Mouse (Mus musculus) midbrain, embryonic 10.5 days (tissue): ENCODE results near the gene Fam136a. TPM values are rescaled to one million over a fixed set of nuclear protein-coding genes. Genes with fewer than 3 reads are reported as not detected.

ENCODE experiments used
- DNase-seq: peaks from one replicate; pipeline ENCODE4 v3.0.0-alpha.2; 2017; ENCODE audit warnings: low spot score
- H3K27ac ChIP-seq: fragments of 300-500 bp; sonication (generic); replicated peaks from 2 replicates; pipeline ENCODE4 v1.5.1; 2016; ENCODE audit warnings: mild to moderate bottlenecking
- H3K27me3 ChIP-seq: fragments of 300-500 bp; sonication (generic); 2 replicates; pipeline ENCODE4 v1.6.1; 2016; ENCODE audit warnings: low read depth, mild to moderate bottlenecking; ENCODE audit not compliant: poor library complexity, severe bottlenecking
- H3K36me3 ChIP-seq: fragments of 300-500 bp; sonication (generic); 2 replicates; pipeline ENCODE4 v1.6.1; 2016; ENCODE audit warnings: mild to moderate bottlenecking, moderate library complexity
- H3K4me1 ChIP-seq: fragments of 300-500 bp; sonication (generic); 2 replicates; pipeline ENCODE4 v1.6.1; 2016
- H3K4me3 ChIP-seq: fragments of 300-500 bp; sonication (generic); 2 replicates; pipeline ENCODE4 v1.5.1; 2016; ENCODE audit warnings: mild to moderate bottlenecking, moderate library complexity
- H3K9me3 ChIP-seq: fragments of 300-500 bp; sonication (generic); replicated peaks from 2 replicates; pipeline ENCODE4 v1.6.1; 2016; ENCODE audit warnings: mild to moderate bottlenecking
- WGBS: fragments of 180-500 bp; shearing (Covaris S2); methylation state at CpG from one replicate; pipeline ENCODE4 v1.1.7; 2016; 5-methylcytosine and 5-hydroxymethylcytosine counted together
- polyA plus RNA-seq: library from polyadenylated mRNA; unstranded; fragments of >200 nt; fragmentation: Nextera tagmentation; extraction: Ambion mirVana; gene quantifications from 2 replicates; pipeline ENCODE4 v1.2.1, GENCODE M21; 2016

The Fam136a gene
- polyA plus RNA-seq, 1 experiment from 2014 or later = 196 TPM

GRCm38 (mm10) chr6:86404100-86404861 is 38.8 kb downstream of the Fam136a start, which contains the start of gene Tia1:
Tia1 (plus strand) TSS chr6:86404219.
- Histone ChIP-seq H3K4me1 (peaks cover 26% of the 10 kb centered on the region), H3K4me3 (peak within 1 kb of the TSS; percentile 86), H3K9me3 (no peaks in the 10 kb centered on the region), H3K27ac (peak within 1 kb of the TSS; percentile 100), H3K27me3 (no peaks in the 10 kb centered on the region), H3K36me3 (peaks cover 31% of the 10 kb centered on the region)
- WGBS = under 1% methylated on average over 62 of the region's 62 CpGs
- DNase-seq = peak; percentile 98

- no peak for DNase-seq
- H3K4me3 ChIP-seq = peak overlapping the region; percentile 86
- H3K27ac ChIP-seq = peak overlapping the region; percentile 100
- H3K36me3 ChIP-seq = peaks cover 37% of the 10 kb centered on the region
- H3K9me3 ChIP-seq = no peaks in the 10 kb centered on the region
- peaks cover 26% of the 10 kb centered on the region for H3K4me1 ChIP-seq
- WGBS = 1% methylated on average over 11 of the region's 11 CpGs
- H3K27me3 ChIP-seq = no peaks in the 10 kb centered on the region
Observed at GRCm38 (mm10) chr6:86404996-86405395, 39.5 kb downstream of the Fam136a start.

GRCm38 (mm10) chr6:86406306-86406705 is 40.9 kb downstream of the Fam136a start:
- DNase-seq = no peak
- Histone ChIP-seq H3K9me3 (no peaks in the 10 kb centered on the region), H3K4me1 (peaks cover 19% of the 10 kb centered on the region), H3K27ac (peak overlapping the region; percentile 100), H3K27me3 (no peaks in the 10 kb centered on the region), H3K4me3 (peak overlapping the region; percentile 86), H3K36me3 (peaks cover 39% of the 10 kb centered on the region)

GRCm38 (mm10) chr6:86418711-86419110 is 53.3 kb downstream of the Fam136a start:
- DNase-seq = no peak
- Histone ChIP-seq H3K27me3 (no peaks in the 10 kb centered on the region), H3K4me1 (no peaks in the 10 kb centered on the region), H3K36me3 (peaks cover 99% of the 10 kb centered on the region), H3K4me3 (no peak overlapping the region), H3K9me3 (no peaks in the 10 kb centered on the region), H3K27ac (no peak overlapping the region)
- WGBS = 96% methylated on average over 6 of the region's 6 CpGs

- no peak overlapping the region for H3K4me3 ChIP-seq
- H3K27ac ChIP-seq = no peak overlapping the region
- H3K27me3 ChIP-seq = no peaks in the 10 kb centered on the region
- 88% methylated on average over 3 of the region's 3 CpGs for WGBS
- H3K9me3 ChIP-seq = no peaks in the 10 kb centered on the region
- H3K36me3 ChIP-seq = peaks cover 99% of the 10 kb centered on the region
- no peaks in the 10 kb centered on the region for H3K4me1 ChIP-seq
- no peak for DNase-seq
Observed at GRCm38 (mm10) chr6:86419239-86419638, 53.8 kb downstream of the Fam136a start.

Other genes starting within 250 kb of the Fam136a start
- gene Tgfa, start 170.4 kb upstream of the Fam136a start, polyA plus RNA-seq = 1.3 and 1.4 TPM in 2 replicates
- 799 and 889 TPM in 2 replicates for gene Snrpg, start 5.7 kb downstream of the Fam136a start, polyA plus RNA-seq
- gene Pcyox1, start 31.5 kb downstream of the Fam136a start, polyA plus RNA-seq = 87.9 and 110 TPM in 2 replicates
- gene Tia1, start 38.6 kb downstream of the Fam136a start, polyA plus RNA-seq = 221 and 253 TPM in 2 replicates
- gene Gm44790, start 61.0 kb downstream of the Fam136a start, polyA plus RNA-seq = 0.63 and 0.89 TPM in 2 replicates
- gene C87436, start 72.7 kb downstream of the Fam136a start, polyA plus RNA-seq = 22.8 and 24.8 TPM in 2 replicates
- gene Pcbp1, start 160.7 kb downstream of the Fam136a start, polyA plus RNA-seq = 321 and 408 TPM in 2 replicates